Mouse (Mus musculus) heart, embryonic 13.5 days (tissue): ENCODE measurements around the gene Bet1. TPM values are rescaled to one million over a fixed set of nuclear protein-coding genes. Genes with fewer than 3 reads are reported as not detected.
A peak's percentile ranks its signal among the peaks of the same experiment; 100 is the strongest.

Experiments
- ATAC-seq: fragments of 200-750 bp; cut with Nextera tagmentation; 2 replicates; pipeline ENCODE4 v1.8.0; 2017; ENCODE audit warnings: moderate TSS enrichment; ENCODE audit not compliant: insufficient number of reproducible peaks, low FRiP score, low TSS enrichment; ENCODE audit errors: extremely low read depth
- H3K27ac ChIP-seq: fragments of 300-500 bp; sonication (generic); replicated peaks from 2 replicates; pipeline ENCODE4 v1.5.1; 2015; ENCODE audit warnings: moderate library complexity, mild to moderate bottlenecking, inconsistent platforms
- H3K27me3 ChIP-seq: fragments of 300-500 bp; sonication (generic); replicated peaks from 2 replicates; pipeline ENCODE4 v1.6.1; 2015; ENCODE audit warnings: mild to moderate bottlenecking, inconsistent platforms
- H3K36me3 ChIP-seq: fragments of 300-500 bp; sonication (generic); 2 replicates; pipeline ENCODE4 v1.6.1; 2015; ENCODE audit warnings: mild to moderate bottlenecking, inconsistent platforms
- H3K4me1 ChIP-seq: fragments of 300-500 bp; sonication (generic); 2 replicates; pipeline ENCODE4 v1.6.1; 2015; ENCODE audit warnings: inconsistent platforms
- H3K4me2 ChIP-seq: fragments of 300-500 bp; sonication (generic); 2 replicates; pipeline ENCODE4 v1.6.1; 2015; ENCODE audit warnings: inconsistent platforms, mild to moderate bottlenecking, moderate library complexity
- H3K4me3 ChIP-seq: fragments of 300-500 bp; sonication (generic); 2 replicates; pipeline ENCODE4 v1.5.1; 2015; ENCODE audit warnings: moderate library complexity, mild to moderate bottlenecking, inconsistent platforms
- H3K9ac ChIP-seq: fragments of 300-500 bp; sonication (generic); 2 replicates; pipeline ENCODE4 v1.6.1; 2015; ENCODE audit warnings: inconsistent platforms, mild to moderate bottlenecking, moderate library complexity
- H3K9me3 ChIP-seq: fragments of 300-500 bp; sonication (generic); 2 replicates; pipeline ENCODE4 v1.6.1; 2016; ENCODE audit warnings: inconsistent platforms
- WGBS: fragments of 180-500 bp; shearing (Covaris S2); methylation state at CpG from one replicate; pipeline ENCODE4 v1.1.7; 2015; ENCODE audit warnings: mixed read lengths; 5-methylcytosine and 5-hydroxymethylcytosine counted together
- polyA plus RNA-seq: library from polyadenylated mRNA; unstranded; fragments of >200 nt; fragmentation: Nextera tagmentation; extraction: Ambion mirVana; gene quantifications from 2 replicates; pipeline ENCODE4 v1.2.1, GENCODE M21; 2015

Bet1 gene
- 40.4 and 41.9 TPM in 2 replicates for polyA plus RNA-seq

DNA sequence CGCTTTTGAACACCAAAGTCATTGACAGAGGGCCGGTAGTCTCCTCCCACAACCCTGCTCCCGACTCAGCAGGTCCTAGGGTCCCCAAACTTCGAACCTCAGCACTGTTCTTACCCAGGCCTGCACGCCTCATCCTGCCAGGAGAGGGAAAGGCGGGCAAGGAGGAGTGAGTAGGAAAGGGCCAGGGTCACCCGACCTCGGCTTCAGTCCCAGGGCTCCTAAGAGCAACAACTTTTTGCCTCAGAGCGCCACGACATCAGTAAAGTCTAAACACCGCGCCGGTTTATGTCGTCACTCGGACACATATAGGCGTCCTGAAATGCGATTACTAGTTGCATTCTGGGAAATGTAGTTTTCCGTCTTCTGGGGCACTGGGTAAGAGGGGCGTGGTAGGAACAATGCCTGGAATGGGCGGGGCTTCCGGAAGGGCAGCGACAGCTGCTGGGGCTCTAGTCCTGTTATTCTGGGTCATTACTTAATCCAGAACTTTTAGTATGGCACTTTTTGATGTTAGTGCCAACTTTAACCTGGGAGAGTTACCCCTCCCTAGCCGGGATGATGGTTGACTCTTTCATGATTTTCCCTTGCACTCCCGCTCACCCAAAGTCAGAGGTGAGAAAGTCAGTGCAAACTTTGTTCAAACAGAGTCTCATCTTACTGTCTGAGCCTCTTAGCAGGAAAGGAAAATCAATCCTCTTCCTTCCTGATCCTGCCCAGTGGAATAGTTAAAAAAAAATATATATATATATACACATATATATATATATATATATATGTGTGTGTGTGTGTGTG, at the start of gene Bet1:
Bet1 (minus strand) TSS at position 310 of the 792 bp plus-strand sequence.
- ATAC-seq = peak; percentile 98
- Histone ChIP-seq H3K27me3 (no peaks in the 10 kb centered on the region), H3K4me1 (peaks cover 7% of the 10 kb centered on the region; the same call in 1 of the 2 replicates), H3K9ac (peak within 1 kb of the TSS; percentile 91), H3K9me3 (no peaks in the 10 kb centered on the region), H3K4me2 (peak within 1 kb of the TSS; percentile 77), H3K27ac (peak within 1 kb of the TSS; percentile 53; the same call in 1 of the 2 replicates), H3K4me3 (peak within 1 kb of the TSS; percentile 79), H3K36me3 (peaks cover 7% of the 10 kb centered on the region)
- 1% methylated on average over 24 of the region's 24 CpGs for WGBS

DNA sequence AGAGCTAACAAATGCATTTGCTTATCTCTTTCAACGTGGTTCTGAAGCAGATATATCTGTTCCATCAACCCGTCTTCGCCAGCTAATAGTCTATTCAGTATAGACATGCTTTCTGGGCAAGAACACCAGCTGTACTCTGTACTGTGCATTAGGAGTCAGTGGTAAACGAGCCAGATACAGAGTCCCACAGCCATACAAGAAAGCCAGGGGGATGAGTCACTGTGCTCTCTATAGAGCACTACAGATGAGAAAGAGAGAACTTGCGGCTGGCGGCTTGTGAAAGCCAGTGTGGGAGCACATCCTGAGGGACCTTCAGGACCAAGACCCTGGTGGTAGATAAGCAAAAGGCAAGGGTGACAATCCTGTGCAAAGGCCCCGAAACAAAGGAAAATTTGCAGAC, 45.5 kb upstream of the Bet1 start:
- Histone ChIP-seq H3K4me1 (no peaks in the 10 kb centered on the region), H3K4me3 (no peak overlapping the region), H3K4me2 (no peak overlapping the region), H3K27me3 (no peaks in the 10 kb centered on the region), H3K9me3 (no peaks in the 10 kb centered on the region), H3K27ac (no peak overlapping the region), H3K9ac (no peak overlapping the region), H3K36me3 (no peaks in the 10 kb centered on the region)
- no peak for ATAC-seq
- WGBS = 49% methylated on average over 7 of the region's 7 CpGs

DNA sequence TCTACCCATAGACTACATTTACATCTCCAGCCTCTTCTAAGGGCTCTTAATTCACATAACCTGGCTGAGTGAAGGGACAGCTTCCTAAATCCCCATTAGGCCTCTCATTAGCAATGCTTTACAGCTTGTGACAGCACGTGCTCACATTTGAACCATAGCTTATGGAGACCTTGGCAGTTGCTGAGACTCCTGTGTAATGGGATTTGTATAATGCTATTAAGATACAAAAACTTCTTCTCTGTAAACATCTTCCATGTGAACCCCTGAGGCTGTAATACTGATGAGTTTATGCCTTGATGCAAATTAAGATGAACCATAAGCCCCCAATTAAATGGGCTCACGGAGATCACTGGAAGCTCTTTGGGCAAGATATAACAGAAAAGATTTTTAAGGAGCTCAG, 44.4 kb upstream of the Bet1 start:
- Histone ChIP-seq H3K27me3 (no peaks in the 10 kb centered on the region), H3K27ac (no peak overlapping the region), H3K4me2 (no peak overlapping the region), H3K36me3 (no peaks in the 10 kb centered on the region), H3K9me3 (no peaks in the 10 kb centered on the region), H3K4me1 (no peaks in the 10 kb centered on the region), H3K9ac (no peak overlapping the region), H3K4me3 (no peak overlapping the region)
- ATAC-seq = no peak
- WGBS = 65% methylated on average over 2 of the region's 2 CpGs

DNA sequence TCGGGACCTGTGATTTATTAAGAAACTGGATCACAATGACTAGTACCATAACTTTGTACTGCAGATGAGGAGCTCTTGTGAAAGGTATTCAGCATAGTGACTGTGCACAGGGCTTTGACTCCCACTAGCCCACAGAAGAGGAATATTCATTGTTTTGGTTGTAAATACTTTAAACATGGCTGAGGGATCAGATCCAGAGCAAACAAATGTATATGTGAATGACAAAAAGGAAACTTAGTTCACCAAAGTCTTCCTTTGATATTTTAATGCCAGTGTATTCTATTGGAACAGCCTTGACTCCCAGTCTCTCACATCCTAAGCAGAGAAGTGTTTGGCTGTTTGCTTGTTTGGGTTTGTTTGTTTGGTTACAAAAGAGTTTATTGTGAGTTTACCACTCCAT, 31.8 kb upstream of the Bet1 start:
- WGBS = 56% methylated on average over 1 of the region's 1 CpGs
- ATAC-seq = no peak
- Histone ChIP-seq H3K36me3 (no peaks in the 10 kb centered on the region), H3K27me3 (no peaks in the 10 kb centered on the region), H3K4me1 (no peaks in the 10 kb centered on the region), H3K4me2 (no peak overlapping the region), H3K4me3 (no peak overlapping the region), H3K9me3 (no peaks in the 10 kb centered on the region), H3K27ac (no peak overlapping the region), H3K9ac (no peak overlapping the region)

DNA sequence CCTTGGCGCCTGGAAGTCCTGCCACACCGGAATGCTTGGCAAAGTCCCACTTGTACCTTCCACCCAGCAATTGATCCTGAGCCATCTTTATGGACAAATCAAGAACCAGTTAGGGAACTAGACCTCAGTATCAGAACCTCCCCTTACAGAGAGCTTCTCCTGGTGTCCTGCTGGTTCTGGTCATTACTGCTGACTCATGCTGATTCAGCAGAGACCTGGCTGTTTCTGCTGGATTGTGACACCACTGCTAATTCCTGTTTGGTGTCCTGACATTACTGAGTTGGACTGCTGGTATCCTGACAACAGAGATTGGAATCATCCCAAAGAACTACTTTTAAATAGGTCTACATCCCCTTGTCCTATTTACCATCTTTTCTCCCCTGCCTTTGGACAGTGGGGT, 3.7 kb upstream of the Bet1 start:
- H3K27ac ChIP-seq = no peak overlapping the region
- no peak overlapping the region for H3K9ac ChIP-seq
- no peaks in the 10 kb centered on the region for H3K27me3 ChIP-seq
- no peaks in the 10 kb centered on the region for H3K36me3 ChIP-seq
- no peaks in the 10 kb centered on the region for H3K9me3 ChIP-seq
- 83% methylated on average over 2 of the region's 2 CpGs for WGBS
- H3K4me2 ChIP-seq = no peak overlapping the region
- peaks cover 7% of the 10 kb centered on the region; the same call in 1 of the 2 replicates for H3K4me1 ChIP-seq
- H3K4me3 ChIP-seq = no peak overlapping the region
- no peak; the same call in 1 of the 2 replicates for ATAC-seq

DNA sequence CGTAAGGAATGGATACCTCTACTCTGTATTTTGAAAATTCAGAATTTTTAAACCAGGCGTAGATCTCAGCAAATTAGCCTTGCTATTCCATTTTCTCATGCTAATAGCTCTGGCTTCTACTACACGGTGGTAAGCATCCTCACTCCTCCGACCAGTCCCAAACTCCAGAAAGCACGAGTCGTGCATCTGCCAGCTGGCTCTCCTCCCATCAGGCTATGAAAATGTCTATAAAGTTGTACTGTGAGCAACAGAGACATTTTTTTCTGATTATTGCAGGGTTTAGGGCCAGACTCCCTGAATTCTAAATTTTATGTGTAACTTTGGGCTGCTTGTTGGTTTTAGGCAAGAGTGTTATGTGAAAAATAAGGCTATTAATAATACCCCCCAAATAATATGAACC, 14.5 kb downstream of the Bet1 start:
- Histone ChIP-seq H3K4me2 (no peak overlapping the region), H3K4me3 (no peak overlapping the region), H3K9me3 (no peaks in the 10 kb centered on the region), H3K4me1 (no peaks in the 10 kb centered on the region), H3K27ac (no peak overlapping the region), H3K36me3 (peaks cover under 1% of the 10 kb centered on the region; the same call in 1 of the 2 replicates), H3K27me3 (no peaks in the 10 kb centered on the region), H3K9ac (no peak overlapping the region)
- WGBS = 75% methylated on average over 6 of the region's 6 CpGs
- ATAC-seq = no peak

DNA sequence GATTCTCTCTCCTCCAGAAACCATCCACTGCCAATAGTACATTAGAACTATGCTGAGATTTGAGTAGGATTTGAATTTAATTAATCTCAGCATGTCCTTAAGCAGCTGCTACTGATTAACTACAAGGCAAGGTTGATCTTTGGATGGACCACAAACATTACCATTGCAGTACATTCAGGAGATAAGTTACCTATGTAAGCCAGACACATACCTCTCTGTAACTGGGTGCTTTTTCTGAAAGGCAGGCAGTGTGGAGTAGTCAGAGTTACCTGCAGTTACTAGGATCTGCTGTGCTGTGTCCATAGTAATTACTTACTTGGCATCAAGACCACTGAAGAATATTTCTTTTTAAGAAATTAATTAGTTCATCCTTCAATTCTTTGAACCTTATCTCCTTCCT, 17.1 kb downstream of the Bet1 start:
- H3K27me3 ChIP-seq = no peaks in the 10 kb centered on the region
- H3K4me2 ChIP-seq = no peak overlapping the region
- H3K4me1 ChIP-seq = no peaks in the 10 kb centered on the region
- no peaks in the 10 kb centered on the region for H3K9me3 ChIP-seq
- H3K36me3 ChIP-seq = no peaks in the 10 kb centered on the region
- no peak overlapping the region for H3K4me3 ChIP-seq
- H3K9ac ChIP-seq = no peak overlapping the region
- H3K27ac ChIP-seq = no peak overlapping the region
- ATAC-seq = no peak

DNA sequence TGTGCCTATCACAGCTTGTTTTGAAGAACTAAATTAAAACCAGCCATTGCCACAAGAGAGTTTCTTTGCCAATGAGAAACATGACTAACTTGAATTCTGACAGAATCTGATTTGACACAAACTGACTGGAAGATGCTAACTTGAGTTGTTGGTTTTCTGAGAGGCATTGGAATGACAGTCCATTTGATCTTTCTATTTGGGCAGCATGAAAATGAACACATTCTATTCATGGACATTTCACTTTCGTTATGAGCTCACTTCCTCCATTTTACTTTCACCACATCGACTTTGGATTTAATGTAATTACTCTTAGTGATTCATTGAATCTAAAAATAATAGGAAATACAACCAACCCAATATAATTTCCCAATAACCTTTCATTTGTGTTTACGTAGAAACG, 32.4 kb downstream of the Bet1 start:
- Histone ChIP-seq H3K4me1 (no peaks in the 10 kb centered on the region), H3K27ac (no peak overlapping the region), H3K9ac (no peak overlapping the region), H3K36me3 (no peaks in the 10 kb centered on the region), H3K9me3 (no peaks in the 10 kb centered on the region), H3K4me3 (no peak overlapping the region), H3K4me2 (no peak overlapping the region), H3K27me3 (no peaks in the 10 kb centered on the region)
- no peak for ATAC-seq
- 78% methylated on average over 4 of the region's 4 CpGs for WGBS

DNA sequence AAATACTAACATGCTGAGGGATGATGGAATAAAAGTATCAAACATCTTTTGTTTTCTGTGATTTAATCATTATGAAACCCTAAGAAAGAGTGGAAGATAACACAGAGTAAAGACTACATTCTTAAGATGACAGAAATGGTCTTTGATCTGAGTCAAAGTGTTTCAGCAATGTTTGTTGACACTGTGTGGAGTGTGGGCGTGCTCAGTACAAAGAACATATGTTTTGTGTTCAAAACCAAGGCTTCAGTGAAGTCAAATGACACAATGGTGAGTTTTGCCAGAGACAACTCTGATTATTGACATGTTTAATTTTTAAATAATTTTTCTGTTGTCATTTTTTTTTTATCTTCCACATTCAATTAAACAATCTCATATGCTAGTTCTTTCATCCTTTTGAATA, 33.9 kb downstream of the Bet1 start:
- 30% methylated on average over 1 of the region's 1 CpGs for WGBS
- no peak for ATAC-seq
- Histone ChIP-seq H3K4me1 (no peaks in the 10 kb centered on the region), H3K9me3 (no peaks in the 10 kb centered on the region), H3K36me3 (no peaks in the 10 kb centered on the region), H3K27me3 (no peaks in the 10 kb centered on the region), H3K4me2 (no peak overlapping the region), H3K27ac (no peak overlapping the region), H3K9ac (no peak overlapping the region), H3K4me3 (no peak overlapping the region)

DNA sequence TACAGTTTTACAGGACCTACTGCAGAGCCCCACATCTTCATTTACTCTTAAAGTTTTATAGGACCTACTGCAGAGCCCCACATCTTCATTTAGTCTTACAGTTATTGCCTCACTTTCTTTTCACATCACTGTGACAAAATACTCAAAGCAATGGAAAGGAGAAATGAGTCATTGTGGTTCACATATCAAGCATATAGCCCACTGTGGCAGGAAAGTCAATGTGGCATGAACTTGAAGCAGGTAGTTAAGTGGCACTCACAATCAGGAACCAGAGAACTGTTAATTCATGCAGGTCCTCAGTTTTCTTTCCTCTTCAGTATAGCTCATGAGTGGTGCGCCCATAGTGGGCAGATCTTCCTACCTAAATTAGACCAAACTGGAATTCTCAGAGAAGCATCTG, 39.6 kb downstream of the Bet1 start:
- Histone ChIP-seq H3K4me3 (no peak overlapping the region), H3K27ac (no peak overlapping the region), H3K9ac (no peak overlapping the region), H3K27me3 (no peaks in the 10 kb centered on the region), H3K4me2 (no peak overlapping the region), H3K36me3 (no peaks in the 10 kb centered on the region), H3K4me1 (no peaks in the 10 kb centered on the region), H3K9me3 (no peaks in the 10 kb centered on the region)
- no peak for ATAC-seq
- WGBS = 76% methylated on average over 1 of the region's 1 CpGs

DNA sequence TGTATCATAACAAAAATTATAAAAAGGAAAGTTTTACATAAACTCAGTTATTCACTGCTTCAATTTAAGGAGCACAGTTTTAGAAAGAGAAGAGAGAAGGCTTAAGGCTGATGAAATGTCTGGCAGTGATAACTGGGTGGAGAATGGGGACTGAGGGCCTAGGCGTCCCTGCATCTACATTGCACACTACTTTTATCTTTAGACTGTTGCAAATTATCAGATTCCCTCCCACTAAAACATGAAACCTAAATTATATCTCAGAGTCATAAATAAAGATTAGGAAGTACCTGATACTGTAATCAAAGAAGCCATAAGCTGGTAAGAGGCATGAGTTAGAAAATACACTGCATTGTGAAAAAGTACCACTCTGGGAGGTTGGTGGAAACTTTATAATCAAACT, 45.0 kb downstream of the Bet1 start:
- Histone ChIP-seq H3K27ac (no peak overlapping the region), H3K9me3 (no peaks in the 10 kb centered on the region), H3K4me2 (no peak overlapping the region), H3K36me3 (no peaks in the 10 kb centered on the region), H3K4me3 (no peak overlapping the region), H3K27me3 (no peaks in the 10 kb centered on the region), H3K4me1 (no peaks in the 10 kb centered on the region), H3K9ac (no peak overlapping the region)
- 50% methylated on average over 1 of the region's 1 CpGs for WGBS
- no peak for ATAC-seq

DNA sequence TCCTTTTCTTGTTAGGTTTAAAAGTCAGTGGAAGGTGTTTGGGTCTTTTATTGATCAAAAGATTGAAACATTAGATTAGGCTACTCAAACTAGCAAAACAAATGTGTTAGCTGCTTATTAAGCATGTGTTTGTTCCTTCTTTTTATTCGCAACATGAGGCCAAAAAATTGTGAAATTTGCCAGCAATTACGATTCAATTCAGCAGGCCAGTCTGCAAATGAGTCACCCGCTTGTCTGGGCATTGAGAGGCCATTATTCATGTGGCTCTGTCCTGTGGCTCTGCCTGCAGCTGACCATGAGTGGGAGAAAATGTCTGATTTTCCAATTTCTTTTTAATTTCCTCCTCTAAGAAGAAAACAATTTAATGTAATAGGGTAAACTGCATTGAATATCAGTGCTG, 55.8 kb downstream of the Bet1 start:
- 65% methylated on average over 3 of the region's 3 CpGs for WGBS
- H3K27me3 ChIP-seq = no peaks in the 10 kb centered on the region

More for the DNA sequence above, 55.8 kb downstream of the Bet1 start:
- Histone ChIP-seq H3K36me3 (no peaks in the 10 kb centered on the region), H3K27ac (no peak overlapping the region), H3K9me3 (no peaks in the 10 kb centered on the region), H3K4me1 (no peaks in the 10 kb centered on the region), H3K4me3 (no peak overlapping the region), H3K9ac (no peak overlapping the region), H3K4me2 (no peak overlapping the region)
- no peak for ATAC-seq
